Comparison of ENCODE assay signal across 11 mouse cellular contexts in the genomic region with DNA sequence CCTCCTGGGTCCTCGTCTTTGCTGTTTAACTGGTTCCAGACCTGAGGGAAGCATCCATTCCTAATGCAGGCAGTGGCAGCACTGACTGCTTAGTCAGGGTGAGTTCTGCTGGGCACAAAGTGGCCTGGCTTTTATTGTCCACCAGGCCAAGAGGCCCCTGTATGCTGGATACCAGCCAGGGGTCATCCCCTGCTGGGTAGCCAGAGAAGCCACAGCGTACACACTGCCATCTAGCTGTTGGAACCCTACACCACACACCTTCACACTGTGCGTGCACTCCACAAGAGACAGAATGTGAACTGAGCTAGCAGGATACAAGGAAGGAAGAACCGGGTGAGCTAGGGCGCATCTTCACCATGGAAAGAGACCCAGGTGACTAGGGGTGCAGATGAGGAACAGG.
DNase-seq lines count a peak whose midpoint lies in the region; ATAC-seq and TF ChIP-seq lines count a peak whose summit lies in the region.
"Had no signal": no experiment of that assay in that cellular context is flagged by ENCODE, and none has a peak within 500 bp of the region (broad histone marks: within the 10 kb centered on the region; RNA-seq: fewer than 3 reads in every experiment).

No protein-coding gene starts in this region.

- TF ChIP-seq CTCF in forebrain, postnatal 0 days (IDR thresholded peaks at IDR 0.05; ENCODE audit: low read depth), result peak; percentile 24
- peak; percentile 42 for TF ChIP-seq CTCF in liver, postnatal 0 days (IDR thresholded peaks at IDR 0.05; ENCODE audit: low read depth)

- no peaks in the 10 kb centered on the region for H3K9me3 ChIP-seq in forebrain, postnatal 0 days (ENCODE audit: low read length)
- no peaks in the 10 kb centered on the region for H3K9me3 ChIP-seq in forebrain, embryonic 12.5 days
- H3K9me3 ChIP-seq in liver, postnatal 0 days (ENCODE audit: low read length), result no peaks in the 10 kb centered on the region
- H3K9me3 ChIP-seq in liver, embryonic 12.5 days (replicated peaks), result no peaks in the 10 kb centered on the region
- H3K9me3 ChIP-seq: heart, embryonic 10.5 days; midbrain, embryonic 15.5 days had no signal

- H3K36me3 ChIP-seq in forebrain, postnatal 0 days (ENCODE audit: insufficient read depth), result no peaks in the 10 kb centered on the region
- H3K36me3 ChIP-seq in forebrain, embryonic 12.5 days (replicated peaks), result no peaks in the 10 kb centered on the region
- H3K36me3 ChIP-seq in liver, postnatal 0 days (replicated peaks; ENCODE audit: insufficient read depth, low read length), result no peaks in the 10 kb centered on the region
- H3K36me3 ChIP-seq in liver, embryonic 12.5 days, result no peaks in the 10 kb centered on the region
- H3K36me3 ChIP-seq: heart, embryonic 10.5 days; midbrain, embryonic 15.5 days had no signal

- H3K27ac ChIP-seq in forebrain, postnatal 0 days (ENCODE audit: low read depth, low read length), result no peak overlapping the region
- H3K27ac ChIP-seq in forebrain, embryonic 12.5 days, result no peak overlapping the region
- no peak overlapping the region for H3K27ac ChIP-seq in liver, postnatal 0 days (ENCODE audit: low read depth)
- H3K27ac ChIP-seq in liver, embryonic 12.5 days, result no peak overlapping the region
- H3K27ac ChIP-seq: heart, embryonic 10.5 days; midbrain, embryonic 15.5 days had no signal

- no peak for ATAC-seq in forebrain, postnatal 0 days
- ATAC-seq in forebrain, embryonic 12.5 days (ENCODE audit: low FRiP score), result no peak
- no peak for ATAC-seq in liver, postnatal 0 days
- no peak for ATAC-seq in liver, embryonic 12.5 days
- ATAC-seq: midbrain, embryonic 15.5 days had no signal

- DNase-seq in forebrain, postnatal 0 days, result no peak
- no peak for DNase-seq in liver, postnatal 0 days
- peak; percentile 27 for DNase-seq in kidney, adult 9 months
- DNase-seq in retina, postnatal 1 day, result peak; percentile 65
- no peak for DNase-seq in layer of hippocampus, adult 9-10 months (ENCODE audit: low spot score)
- no peak for DNase-seq in right cerebral cortex, adult 2 months (ENCODE audit: low spot score in 2 of 2)
- DNase-seq: cerebellum, adult 2 months had no signal

- H3K4me3 ChIP-seq in forebrain, postnatal 0 days (ENCODE audit: low read depth, low read length), result no peak overlapping the region
- no peak overlapping the region for H3K4me3 ChIP-seq in forebrain, embryonic 12.5 days (replicated peaks)
- H3K4me3 ChIP-seq in liver, postnatal 0 days (ENCODE audit: low read depth, low read length), result no peak overlapping the region
- H3K4me3 ChIP-seq in liver, embryonic 12.5 days, result no peak overlapping the region
- H3K4me3 ChIP-seq: heart, embryonic 10.5 days; midbrain, embryonic 15.5 days had no signal

- no peak for TF ChIP-seq EP300 in liver, postnatal 0 days (IDR thresholded peaks at IDR 0.05; ENCODE audit: low read depth)

- 55% methylated on average over 5 of the region's 5 CpGs for WGBS in forebrain, postnatal 0 days
- 53% methylated on average over 5 of the region's 5 CpGs for WGBS in forebrain, embryonic 12.5 days
- 60% methylated on average over 5 of the region's 5 CpGs for WGBS in liver, postnatal 0 days (ENCODE audit: insufficient replicate concordance)
- 44% methylated on average over 5 of the region's 5 CpGs for WGBS in liver, embryonic 12.5 days (ENCODE audit: insufficient replicate concordance)

- no peak overlapping the region for H3K4me2 ChIP-seq in forebrain, postnatal 0 days (ENCODE audit: low read depth)
- no peak overlapping the region for H3K4me2 ChIP-seq in forebrain, embryonic 12.5 days
- no peak overlapping the region for H3K4me2 ChIP-seq in liver, postnatal 0 days (ENCODE audit: low read depth, low read length)
- no peak overlapping the region for H3K4me2 ChIP-seq in liver, embryonic 12.5 days
- H3K4me2 ChIP-seq: midbrain, embryonic 15.5 days had no signal

- no peak overlapping the region for H3K9ac ChIP-seq in forebrain, postnatal 0 days
- H3K9ac ChIP-seq in forebrain, embryonic 12.5 days, result no peak overlapping the region
- H3K9ac ChIP-seq in liver, postnatal 0 days (replicated peaks), result no peak overlapping the region
- no peak overlapping the region for H3K9ac ChIP-seq in liver, embryonic 12.5 days
- H3K9ac ChIP-seq: midbrain, embryonic 15.5 days had no signal

- H3K4me1 ChIP-seq in forebrain, postnatal 0 days (ENCODE audit: insufficient read depth), result peaks cover 19% of the 10 kb centered on the region
- peaks cover 53% of the 10 kb centered on the region for H3K4me1 ChIP-seq in forebrain, embryonic 12.5 days
- H3K4me1 ChIP-seq in liver, postnatal 0 days (ENCODE audit: insufficient read depth), result 0 out of 2 replicates have a peak, but pooled peaks cover 4% of the 10 kb centered on the region
- 0 out of 2 replicates have a peak, but pooled peaks cover 5% of the 10 kb centered on the region for H3K4me1 ChIP-seq in liver, embryonic 12.5 days

- H3K27me3 ChIP-seq in forebrain, postnatal 0 days (ENCODE audit: insufficient read depth, low read length), result no peaks in the 10 kb centered on the region
- H3K27me3 ChIP-seq in forebrain, embryonic 12.5 days, result peaks cover 4% of the 10 kb centered on the region; the same call in 1 of the 2 replicates
- H3K27me3 ChIP-seq in liver, postnatal 0 days (ENCODE audit: insufficient read depth, low read length), result no peaks in the 10 kb centered on the region
- no peaks in the 10 kb centered on the region; the same call in 1 of the 2 replicates for H3K27me3 ChIP-seq in liver, embryonic 12.5 days (replicated peaks)
- H3K27me3 ChIP-seq: midbrain, embryonic 15.5 days had no signal

Comparison
In these comparisons a context has a peak if more than half of its experiments do, and no peak if none do; other contexts are left out.
1. DNase-seq: peak in kidney, adult 9 months (single experiment) and retina, postnatal 1 day (single experiment); none in forebrain, postnatal 0 days (single experiment), liver, postnatal 0 days (single experiment), layer of hippocampus, adult 9-10 months (single experiment) and right cerebral cortex, adult 2 months (0 of 2).